Mouse (Mus musculus) MEL (cell line): ENCODE measurements around the gene Snap47. TPM values are rescaled to one million over a fixed set of nuclear protein-coding genes. Genes with fewer than 3 reads are reported as not detected.

Source experiments
- DNase-seq: peaks from one replicate; pipeline ENCODE4 v3.0.0; 2011; ENCODE audit warnings: low read depth, low spot score
- H3K27ac ChIP-seq: 2 replicates; pipeline ENCODE4 v1.5.1; 2012; ENCODE audit warnings: low read depth, mild to moderate bottlenecking, control low read depth, low read length, moderate library complexity; ENCODE audit not compliant: control insufficient read depth
- H3K27me3 ChIP-seq, 2 experiments: fragments of 150-350 bp in 1 of 2; sonication (generic) in 1 of 2; 2 replicates each; pipeline ENCODE4 v1.6.1; 2012; ENCODE audit warnings: low read length in 2 of 2, mild to moderate bottlenecking in 2 of 2, improper control_type of control experiment in 1 of 2, moderate library complexity in 1 of 2; ENCODE audit not compliant: insufficient read depth in 2 of 2, control insufficient read depth in 1 of 2
- H3K36me3 ChIP-seq, 2 experiments: 2 replicates each; pipeline ENCODE4 v1.6.1; 2012 to 2014; ENCODE audit warnings: low read length in 2 of 2, improper control_type of control experiment in 1 of 2, inconsistent platforms in 1 of 2, mild to moderate bottlenecking in 1 of 2; ENCODE audit not compliant: insufficient read depth in 2 of 2, control insufficient read depth in 1 of 2
- H3K4me1 ChIP-seq, 2 experiments: fragments of 150-350 bp in 1 of 2; sonication (generic) in 1 of 2; 2 replicates each; pipeline ENCODE4 v1.6.1; 2012; ENCODE audit warnings: low read length in 2 of 2, improper control_type of control experiment in 1 of 2, mild to moderate bottlenecking in 1 of 2; ENCODE audit not compliant: insufficient read depth in 2 of 2, control insufficient read depth in 1 of 2
- H3K4me3 ChIP-seq, 2 experiments: fragments of 150-350 bp in 1 of 2; sonication (generic) in 1 of 2; 2 replicates each; pipeline ENCODE4 v1.5.1; 2012; ENCODE audit warnings: low read depth in 2 of 2, low read length in 2 of 2, mild to moderate bottlenecking in 2 of 2, moderate library complexity in 2 of 2, control low read depth in 1 of 2, improper control_type of control experiment in 1 of 2; ENCODE audit not compliant: control insufficient read depth in 1 of 2, insufficient read depth in 1 of 2
- H3K79me2 ChIP-seq: 2 replicates; pipeline ENCODE4 v1.6.1; 2012; ENCODE audit warnings: mild to moderate bottlenecking, low read length, moderate library complexity; ENCODE audit not compliant: control insufficient read depth, poor library complexity, insufficient read depth
- H3K9ac ChIP-seq: 2 replicates; pipeline ENCODE4 v1.6.1; 2012; ENCODE audit warnings: low read depth, mild to moderate bottlenecking, control low read depth, low read length, moderate library complexity; ENCODE audit not compliant: control insufficient read depth, poor library complexity, severe bottlenecking
- H3K9me3 ChIP-seq: fragments of 150-350 bp; sonication (generic); replicated peaks from 2 replicates; pipeline ENCODE4 v1.6.1; 2012; ENCODE audit warnings: mild to moderate bottlenecking, low read length, improper control_type of control experiment, moderate library complexity; ENCODE audit not compliant: insufficient read depth
- CHD1 ChIP-seq: IDR thresholded peaks from 2 replicates; pipeline ENCODE4 v1.6.1; 2012; ENCODE audit warnings: low read depth, mild to moderate bottlenecking, inconsistent platforms, low read length, improper control_type of control experiment
- CTCF ChIP-seq, 3 experiments: IDR thresholded peaks in 2 of 3; conservative IDR thresholded peaks in 1 of 3; 2 replicates each; pipeline ENCODE4 v1.5.1; 2011 to 2012; ENCODE audit warnings: low read length in 3 of 3, low read depth in 2 of 3, mild to moderate bottlenecking in 2 of 3, improper control_type of control experiment in 1 of 3, inconsistent platforms in 1 of 3, mixed read lengths in 1 of 3, moderate library complexity in 1 of 3; ENCODE audit not compliant: control insufficient read depth in 1 of 3, insufficient read depth in 1 of 3, poor library complexity in 1 of 3, severe bottlenecking in 1 of 3
- EP300 ChIP-seq, 2 experiments: IDR thresholded peaks; 2 replicates each; pipeline ENCODE4 v1.6.1; 2011; ENCODE audit warnings: improper control_type of control experiment in 2 of 2, low read length in 2 of 2, low read depth in 1 of 2, mild to moderate bottlenecking in 1 of 2
- ETS1 ChIP-seq: IDR thresholded peaks from 2 replicates; pipeline ENCODE4 v1.6.1; 2012; ENCODE audit warnings: low read depth, mild to moderate bottlenecking, inconsistent platforms, low read length, improper control_type of control experiment, moderate library complexity
- GATA1 ChIP-seq: IDR thresholded peaks from 2 replicates; pipeline ENCODE4 v1.6.1; 2011; ENCODE audit warnings: low read depth, low read length, improper control_type of control experiment
- MAFK ChIP-seq: IDR thresholded peaks from 2 replicates; pipeline ENCODE4 v1.6.1; 2011; ENCODE audit warnings: low read depth, mild to moderate bottlenecking, low read length, improper control_type of control experiment, borderline replicate concordance
- MAX ChIP-seq: IDR thresholded peaks from 2 replicates; pipeline ENCODE4 v1.6.1; 2011; ENCODE audit warnings: low read length, improper control_type of control experiment
- MYB ChIP-seq: IDR thresholded peaks from 2 replicates; pipeline ENCODE4 v1.6.1; 2011; ENCODE audit warnings: mild to moderate bottlenecking, low read depth, low read length, improper control_type of control experiment
- MYC ChIP-seq: IDR thresholded peaks from 2 replicates; pipeline ENCODE4 v1.6.1; 2011; ENCODE audit warnings: low read depth, mild to moderate bottlenecking, low read length, improper control_type of control experiment, moderate library complexity
- NRF1 ChIP-seq: IDR thresholded peaks from 2 replicates; pipeline ENCODE4 v1.6.1; 2014; ENCODE audit warnings: low read depth, mild to moderate bottlenecking, inconsistent platforms, low read length, improper control_type of control experiment, moderate library complexity; ENCODE audit not compliant: poor library complexity, insufficient read depth, severe bottlenecking
- POLR2A ChIP-seq, 2 experiments: IDR thresholded peaks; 2 replicates each; pipeline ENCODE4 v1.6.1; 2011 to 2012; ENCODE audit warnings: low read length in 2 of 2, mild to moderate bottlenecking in 2 of 2, control low read depth in 1 of 2, improper control_type of control experiment in 1 of 2, low read depth in 1 of 2, moderate library complexity in 1 of 2; ENCODE audit not compliant: control insufficient read depth in 1 of 2, insufficient read depth in 1 of 2, poor library complexity in 1 of 2
- POLR2AphosphoS5 ChIP-seq: IDR thresholded peaks from 2 replicates; pipeline ENCODE4 v1.6.1; 2012; ENCODE audit warnings: low read depth, borderline replicate concordance, mild to moderate bottlenecking, inconsistent platforms, low read length, moderate library complexity, mixed read lengths
- RAD21 ChIP-seq: IDR thresholded peaks from 2 replicates; pipeline ENCODE4 v1.6.1; 2011; ENCODE audit warnings: mild to moderate bottlenecking, low read depth, low read length, improper control_type of control experiment
- RCOR1 ChIP-seq: IDR thresholded peaks from 2 replicates; pipeline ENCODE4 v1.6.1; 2012; ENCODE audit warnings: low read depth, mild to moderate bottlenecking, inconsistent platforms, low read length, improper control_type of control experiment
- UBTF ChIP-seq: IDR thresholded peaks from 2 replicates; pipeline ENCODE4 v1.6.1; 2012; ENCODE audit warnings: low read depth, mild to moderate bottlenecking, inconsistent platforms, low read length, improper control_type of control experiment, moderate library complexity, borderline replicate concordance; ENCODE audit not compliant: insufficient read depth
- ZKSCAN1 ChIP-seq: IDR thresholded peaks from 2 replicates; pipeline ENCODE4 v1.6.1; 2012; ENCODE audit warnings: low read depth, mild to moderate bottlenecking, inconsistent platforms, low read length, improper control_type of control experiment, moderate library complexity
- ZMIZ1 ChIP-seq: IDR thresholded peaks from 2 replicates; pipeline ENCODE4 v1.6.1; 2012; ENCODE audit warnings: low read depth, mild to moderate bottlenecking, inconsistent platforms, low read length, improper control_type of control experiment, moderate library complexity
- polyA plus RNA-seq, 2 experiments: library from polyadenylated mRNA; stranded (reverse) in 1 of 2; unstranded in 1 of 2; fragments of >175 nt in 1 of 2; fragments of >200 nt in 1 of 2; gene quantifications; 2 replicates each; pipeline versions ENCODE4 v1.2.1 to v1.2.4; 2012; ENCODE audit warnings: low replicate concordance in 2 of 2, low read depth in 1 of 2; ENCODE audit not compliant: insufficient read length in 2 of 2, insufficient read depth in 1 of 2, missing spikeins in 1 of 2
- total RNA-seq: library from RNA; depleted of rRNA; stranded (reverse); fragments of 300-350 nt; gene quantifications from 2 replicates; pipeline ENCODE4 v1.2.3, GENCODE M21; 2012

Snap47 gene
- total and polyA plus RNA-seq, 3 experiments = 51.0 to 57.9 TPM; not detected in 1

- no peak overlapping the region for H3K9ac ChIP-seq
- no peak for DNase-seq
- TF ChIP-seq MYC = no peak
- TF ChIP-seq CHD1 = no peak
- TF ChIP-seq ZKSCAN1 = no peak
- no peak for TF ChIP-seq RCOR1
- TF ChIP-seq POLR2AphosphoS5 = no peak
- no peak for TF ChIP-seq CTCF (IDR thresholded peaks at IDR 0.05 in 2 of 3, conservative IDR thresholded peaks at IDR 0.05 in 1 of 3; ENCODE audit: control insufficient read depth in 1 of 3, insufficient read depth in 1 of 3, low read depth in 2 of 3, low read length in 3 of 3, poor library complexity in 1 of 3, severe bottlenecking in 1 of 3)
- TF ChIP-seq GATA1 = no peak
- no peak for TF ChIP-seq NRF1
- no peaks in the 10 kb centered on the region for H3K27me3 ChIP-seq
- H3K9me3 ChIP-seq = no peaks in the 10 kb centered on the region
- H3K4me1 ChIP-seq = peaks cover 3 to 4% of the 10 kb centered on the region in 2 experiments; a peak in 2 of 4 replicates
- no peak overlapping the region for H3K27ac ChIP-seq
- H3K36me3 ChIP-seq = peaks cover 0 to 16% of the 10 kb centered on the region in 2 experiments; a peak in 2 of 4 replicates
- H3K79me2 ChIP-seq = no peaks in the 10 kb centered on the region
- H3K4me3 ChIP-seq = no peak overlapping the region
Measured at GRCm38 (mm10) chr11:59423010-59423588, 27.9 kb downstream of the Snap47 start.

- no peaks in the 10 kb centered on the region for H3K27me3 ChIP-seq
- H3K9me3 ChIP-seq = no peaks in the 10 kb centered on the region
- peaks cover 0 to 10% of the 10 kb centered on the region in 2 experiments; a peak in 2 of 4 replicates for H3K36me3 ChIP-seq
- no peak for DNase-seq
- H3K4me1 ChIP-seq = peaks cover 3 to 4% of the 10 kb centered on the region in 2 experiments; a peak in 2 of 4 replicates
- no peak for TF ChIP-seq ETS1
- no peak for TF ChIP-seq MAFK
- no peak for TF ChIP-seq MYB
- TF ChIP-seq, all 39 proteins: peak for 0
- H3K27ac ChIP-seq = no peak overlapping the region
- no peak overlapping the region for H3K4me3 ChIP-seq
- H3K79me2 ChIP-seq = no peaks in the 10 kb centered on the region
- no peak overlapping the region for H3K9ac ChIP-seq
Measured at GRCm38 (mm10) chr11:59421967-59422366, 29.0 kb downstream of the Snap47 start.

- peaks cover 0 to 10% of the 10 kb centered on the region in 2 experiments; a peak in 2 of 4 replicates for H3K36me3 ChIP-seq
Measured at GRCm38 (mm10) chr11:59421436-59421835, 29.6 kb downstream of the Snap47 start.

More at GRCm38 (mm10) chr11:59421436-59421835, 29.6 kb downstream of the Snap47 start:
- no peak overlapping the region for H3K27ac ChIP-seq
- H3K4me1 ChIP-seq = peaks cover 3 to 4% of the 10 kb centered on the region in 2 experiments; a peak in 2 of 4 replicates
- TF ChIP-seq NRF1 (no peak), RCOR1 (no peak), UBTF (no peak), EP300 (IDR thresholded peaks at IDR 0.05; ENCODE audit: low read depth in 1 of 2, low read length in 2 of 2) (no peak), MAX (no peak), POLR2A (IDR thresholded peaks at IDR 0.05; ENCODE audit: control insufficient read depth in 1 of 2, insufficient read depth in 1 of 2, low read depth in 1 of 2, low read length in 2 of 2, poor library complexity in 1 of 2) (no peak), RAD21 (no peak), CTCF (IDR thresholded peaks at IDR 0.05 in 2 of 3, conservative IDR thresholded peaks at IDR 0.05 in 1 of 3; ENCODE audit: control insufficient read depth in 1 of 3, insufficient read depth in 1 of 3, low read depth in 2 of 3, low read length in 3 of 3, poor library complexity in 1 of 3, severe bottlenecking in 1 of 3) (no peak), MYC (no peak), POLR2AphosphoS5 (no peak), GATA1 (no peak), ZKSCAN1 (no peak), ZMIZ1 (no peak)
- H3K79me2 ChIP-seq = no peaks in the 10 kb centered on the region
- H3K9me3 ChIP-seq = no peaks in the 10 kb centered on the region
- no peak overlapping the region for H3K9ac ChIP-seq
- no peaks in the 10 kb centered on the region for H3K27me3 ChIP-seq
- DNase-seq = no peak
- H3K4me3 ChIP-seq = no peak overlapping the region
